Mouse (Mus musculus): ENCODE measurements at regions not wholly inside any gene's neighbourhood (a gene's known extent, or its start where the extent isn't known, plus 50 kb on each side); places are given as distances from the start of the nearest gene placed in this dataset.

DNA sequence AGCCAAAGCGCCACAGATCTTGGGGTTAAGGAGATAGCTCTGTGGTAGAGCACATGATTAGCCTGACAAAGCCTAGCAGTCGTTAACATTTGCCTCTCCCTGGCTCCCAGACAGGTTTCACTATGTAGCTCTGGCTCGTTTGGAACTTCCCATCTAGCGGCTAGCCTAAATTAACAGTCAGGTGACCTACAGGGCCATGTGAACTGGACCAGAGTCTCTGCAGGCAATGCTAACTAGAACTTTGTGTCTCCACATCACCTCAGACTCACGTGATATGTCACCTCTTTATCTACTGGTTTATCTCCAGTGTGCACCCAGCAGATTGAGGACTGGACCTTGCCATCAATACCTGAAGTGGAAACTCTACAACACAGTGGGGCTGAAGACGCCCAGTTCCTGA, 52.4 kb upstream of the Smg1 start:
- TF ChIP-seq EP300 (IDR thresholded peaks at IDR 0.05; ENCODE audit: low read depth) (no peak), CTCF (IDR thresholded peaks at IDR 0.05; ENCODE audit: low read depth) (no peak)
